Mouse (Mus musculus): ENCODE measurements around the gene D17H6S53E.

GRCm38 (mm10) chr17:35147348-35147747 is 21.2 kb downstream of the D17H6S53E start:
- TF ChIP-seq CTCF (IDR thresholded peaks at IDR 0.05; ENCODE audit: low read depth) (no peak), EP300 (IDR thresholded peaks at IDR 0.05; ENCODE audit: low read depth) (no peak)

Measured in heart, postnatal 0 days (tissue).